Mouse (Mus musculus): Measurements from ENCODE around the gene Kcnd3. TPM values are rescaled to one million over a fixed set of nuclear protein-coding genes. Genes with fewer than 3 reads are reported as not detected.
"Not testable (repeated sequence)": the region's sequence is repeated elsewhere in the genome, so short reads cannot be mapped to it uniquely, and the experiment has no call there.

Kcnd3 gene
- polyA plus RNA-seq, 1 experiment, result 42.6 TPM

GRCm38 (mm10) chr3:105695476-105696386, 243.6 kb downstream of the Kcnd3 start:
- DNase-seq (ENCODE audit: extremely low spot score in 1 of 2, low spot score in 1 of 2), result no peak

DNA sequence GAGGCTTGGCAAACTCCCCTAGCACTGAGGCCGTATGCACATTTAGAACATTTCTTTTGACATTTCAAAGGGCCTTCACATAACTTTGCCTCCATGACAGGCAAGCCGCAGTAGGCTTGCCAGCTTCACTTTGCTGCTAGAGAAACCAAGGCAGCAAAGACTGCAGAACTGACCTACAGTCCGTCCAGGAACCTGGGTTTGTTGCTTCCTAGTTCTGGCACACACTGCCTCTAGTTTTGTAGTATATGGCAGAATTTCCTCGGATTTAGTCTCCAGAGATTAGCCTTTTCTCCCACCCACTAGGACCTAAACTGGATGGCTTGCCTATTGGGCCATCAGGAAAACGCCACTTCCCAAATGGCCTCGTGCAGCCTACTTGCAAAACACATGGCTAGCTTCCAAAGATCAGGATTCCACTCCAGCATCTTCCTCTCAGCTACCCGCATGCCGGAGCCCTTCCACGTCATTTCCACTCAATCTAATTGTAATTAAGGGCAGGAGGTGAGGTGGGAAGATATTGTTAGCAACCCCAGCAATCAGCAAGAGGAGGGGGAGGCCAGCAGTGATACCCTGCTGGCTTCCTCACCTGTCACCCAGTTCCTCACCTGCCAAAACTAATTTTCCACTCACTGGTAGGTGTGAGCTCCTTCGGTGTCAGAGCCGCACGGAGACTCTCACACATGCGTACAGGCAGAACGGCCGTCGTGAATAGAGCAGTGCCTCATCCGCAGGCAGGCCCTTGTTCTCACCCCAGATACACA, 244.4 kb downstream of the Kcnd3 start:
- DNase-seq (ENCODE audit: extremely low spot score in 1 of 2, low spot score in 1 of 2), result no peak

- no peak for DNase-seq (ENCODE audit: extremely low spot score in 1 of 2, low spot score in 1 of 2)
These were observed 245.0 kb downstream of the Kcnd3 start for GRCm38 (mm10) chr3:105697148-105697441.

- no peak for DNase-seq (ENCODE audit: extremely low spot score in 1 of 2, low spot score in 1 of 2)
These were observed 246.2 kb downstream of the Kcnd3 start for GRCm38 (mm10) chr3:105698311-105698710.

GRCm38 (mm10) chr3:105699241-105699933, 247.3 kb downstream of the Kcnd3 start:
- no peak for DNase-seq (ENCODE audit: extremely low spot score in 1 of 2, low spot score in 1 of 2)

GRCm38 (mm10) chr3:105700786-105701185, 248.7 kb downstream of the Kcnd3 start:
- not testable (repeated sequence) for DNase-seq (ENCODE audit: extremely low spot score in 1 of 2, low spot score in 1 of 2)

GRCm38 (mm10) chr3:105701399-105701798, 249.3 kb downstream of the Kcnd3 start:
- DNase-seq (ENCODE audit: extremely low spot score in 1 of 2, low spot score in 1 of 2), result no peak

GRCm38 (mm10) chr3:105703571-105703970, 251.4 kb downstream of the Kcnd3 start:
- DNase-seq (ENCODE audit: extremely low spot score in 1 of 2, low spot score in 1 of 2), result no peak

GRCm38 (mm10) chr3:105704031-105705008, 252.2 kb downstream of the Kcnd3 start, which contains the start of gene Inka2:
Gene Inka2, plus strand, starts transcription at chr3:105704599.
- peak; percentile 73 to 87 for DNase-seq (ENCODE audit: extremely low spot score in 1 of 2, low spot score in 1 of 2)

DNA sequence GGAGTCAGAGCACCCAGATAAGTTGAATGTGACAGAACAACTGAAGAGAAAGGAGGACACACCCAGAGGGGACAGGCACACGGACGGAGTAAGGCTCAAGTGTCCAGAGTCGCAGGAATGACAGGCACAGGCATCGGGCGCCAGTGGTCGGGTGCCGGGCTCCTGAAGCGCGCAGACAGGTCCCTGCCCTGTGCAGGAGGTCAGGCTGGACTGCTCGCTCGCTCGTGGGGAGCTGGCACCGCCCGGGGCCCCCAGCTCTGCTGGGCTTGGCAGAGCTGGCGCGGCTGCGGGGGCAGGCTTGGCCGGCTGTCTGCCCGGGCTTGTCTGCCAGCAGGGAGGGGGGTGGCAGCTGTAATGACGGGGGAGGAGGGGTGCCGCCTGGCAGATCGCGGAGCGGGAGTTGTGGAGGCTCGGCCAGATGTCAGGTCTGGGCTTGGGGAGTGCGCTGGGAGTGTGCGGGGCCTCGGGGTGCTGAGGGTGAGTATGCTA, 253.0 kb downstream of the Kcnd3 start:
- DNase-seq (ENCODE audit: extremely low spot score in 1 of 2, low spot score in 1 of 2), result peak; percentile 77 to 88

- no peak for DNase-seq (ENCODE audit: extremely low spot score in 1 of 2, low spot score in 1 of 2)
These were observed 253.4 kb downstream of the Kcnd3 start for GRCm38 (mm10) chr3:105705561-105705960.

DNA sequence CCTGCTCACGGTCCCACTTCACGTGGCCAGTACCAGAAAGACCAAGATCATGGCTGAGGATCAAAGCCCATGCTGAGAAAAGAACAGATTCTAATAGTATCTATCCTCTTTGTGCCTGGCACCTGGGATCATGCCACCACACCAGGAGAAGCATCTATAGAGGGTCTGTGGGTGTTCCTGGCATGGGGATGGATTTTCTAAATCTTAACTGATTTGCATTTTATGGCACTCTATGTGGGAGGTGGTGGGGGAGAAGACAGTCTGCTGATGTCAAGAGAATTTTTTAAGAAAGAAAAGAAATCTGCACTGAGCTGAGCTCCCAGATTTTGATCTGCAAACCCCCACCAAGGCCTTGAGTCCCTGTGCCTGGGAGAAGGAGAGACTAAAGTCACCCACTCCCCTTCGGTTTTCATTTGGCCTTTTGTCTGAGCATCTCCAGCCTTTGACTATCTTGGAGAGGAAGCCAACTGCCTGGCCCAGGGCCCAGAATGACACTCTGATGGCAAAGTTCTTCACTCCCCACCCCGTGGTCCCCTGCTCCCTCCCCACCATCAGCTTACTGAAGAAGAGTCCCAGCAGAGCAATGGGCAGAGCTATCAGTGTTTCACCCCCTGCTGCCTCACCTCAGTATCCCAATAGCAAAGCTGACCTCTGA, 254.4 kb downstream of the Kcnd3 start:
- DNase-seq (ENCODE audit: extremely low spot score in 1 of 2, low spot score in 1 of 2), result peak; percentile 78 to 82

DNA sequence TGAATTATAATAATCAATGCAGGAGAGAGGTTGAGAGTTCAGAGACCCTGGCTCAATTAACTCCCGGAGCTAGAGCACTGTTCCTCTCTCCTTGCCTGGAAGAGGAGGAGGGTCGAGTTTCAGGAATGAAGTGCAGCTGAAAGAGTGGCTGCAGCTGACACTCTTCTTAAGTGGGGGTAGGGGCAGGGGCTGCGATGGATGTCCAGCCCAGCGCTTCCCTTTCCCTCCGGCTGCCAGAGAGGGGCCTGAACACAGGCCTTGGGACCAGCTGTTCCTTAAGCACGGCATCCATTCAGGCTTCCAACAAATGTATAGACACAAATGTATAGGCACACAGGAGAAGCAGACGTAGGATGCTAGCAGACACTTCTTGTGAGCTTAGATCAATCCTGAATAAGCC, 255.5 kb downstream of the Kcnd3 start:
- no peak for DNase-seq (ENCODE audit: extremely low spot score in 1 of 2, low spot score in 1 of 2)

DNA sequence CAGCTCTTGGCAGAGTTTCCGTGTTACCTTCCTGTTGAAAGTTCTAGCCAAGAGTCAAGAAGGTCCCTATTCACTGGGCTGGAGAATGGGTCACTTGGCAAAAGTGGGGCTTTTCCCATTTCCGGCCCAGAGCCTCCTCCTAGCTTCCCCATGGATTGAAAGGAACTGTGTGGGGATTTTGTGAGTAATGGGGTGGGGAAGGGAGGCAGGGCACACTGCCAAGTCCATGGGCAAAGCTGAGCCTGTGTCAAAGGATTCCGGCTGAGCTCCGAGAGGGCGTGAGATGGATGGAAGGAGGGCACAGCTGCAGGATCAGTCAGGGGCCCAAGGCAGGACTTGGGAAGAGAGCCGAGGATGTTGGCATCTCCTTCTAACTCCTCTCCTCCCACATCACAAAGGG, 258.1 kb downstream of the Kcnd3 start:
- peak in 1 of 2 experiments; percentile 51 for DNase-seq (ENCODE audit: extremely low spot score in 1 of 2, low spot score in 1 of 2)

DNA sequence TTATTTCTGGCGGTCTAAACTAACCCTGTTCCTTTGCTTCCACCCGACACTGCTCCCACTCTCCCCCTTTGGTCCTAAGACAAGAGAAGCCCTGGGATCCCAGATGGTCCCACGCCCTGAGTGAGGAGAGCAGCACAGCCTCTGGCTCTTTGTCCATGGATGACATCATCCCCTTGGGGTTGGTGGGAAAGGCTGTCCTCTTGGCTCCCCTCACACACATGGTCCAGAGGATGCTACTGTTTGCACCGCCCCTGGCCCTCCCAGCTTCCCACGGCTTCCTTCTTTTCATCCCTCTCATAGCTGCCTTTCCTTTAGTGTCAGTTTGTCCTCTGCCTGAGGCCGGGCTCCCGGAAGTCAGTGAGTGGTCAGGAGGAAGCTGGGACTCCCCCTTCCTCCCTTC, 259.6 kb downstream of the Kcnd3 start:
- no peak for DNase-seq (ENCODE audit: extremely low spot score in 1 of 2, low spot score in 1 of 2)

DNA sequence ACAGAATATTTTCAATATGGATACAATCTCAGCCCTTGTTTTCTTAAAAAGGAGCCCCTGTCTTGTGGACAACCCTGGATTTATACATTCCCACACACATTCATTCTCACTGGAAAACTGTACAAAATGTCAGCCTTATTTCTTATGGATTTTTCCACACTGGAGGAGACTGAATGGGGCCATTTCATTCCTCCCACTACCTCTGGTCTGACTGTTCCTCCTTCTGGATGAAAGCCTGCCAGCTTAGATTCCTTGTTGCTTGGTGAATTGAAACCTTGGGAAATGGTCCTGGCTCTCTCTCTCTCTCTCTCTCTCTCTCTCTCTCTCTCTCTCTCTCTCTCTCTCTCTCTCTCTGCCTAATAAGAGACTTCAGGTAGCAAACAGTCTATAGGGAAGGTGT, 260.7 kb downstream of the Kcnd3 start:
- no peak for DNase-seq (ENCODE audit: extremely low spot score in 1 of 2, low spot score in 1 of 2)

GRCm38 (mm10) chr3:105714091-105714819, 262.1 kb downstream of the Kcnd3 start:
- no peak for DNase-seq (ENCODE audit: extremely low spot score in 1 of 2, low spot score in 1 of 2)

DNA sequence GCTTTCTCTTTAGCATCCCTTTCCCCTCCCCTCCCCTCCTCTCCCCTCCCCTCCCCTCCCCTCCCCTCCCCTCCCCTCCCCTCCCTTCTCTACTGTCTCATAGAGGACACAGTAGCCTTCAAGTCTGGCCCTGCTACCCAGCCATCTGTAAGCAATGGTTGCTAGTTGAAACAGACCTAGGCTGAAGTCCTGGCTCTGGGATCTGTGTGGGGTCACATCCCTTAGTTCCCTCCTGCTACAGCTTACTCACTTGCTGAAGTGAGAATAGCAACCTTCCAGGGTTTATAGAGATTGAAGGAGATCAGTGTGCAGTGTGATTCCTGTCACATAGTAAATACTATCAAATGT, 262.7 kb downstream of the Kcnd3 start:
- no peak for DNase-seq (ENCODE audit: extremely low spot score in 1 of 2, low spot score in 1 of 2)

Data from frontal cortex, adult 2 months (tissue).